Mouse (Mus musculus) monocyte, adult 5-6 weeks (primary cell): ENCODE data around the gene Qser1. TPM values are rescaled to one million over a fixed set of nuclear protein-coding genes. Genes with fewer than 3 reads are reported as not detected.

Experiments
- ATAC-seq: fragments of 153-309, 156-312 bp; replicated peaks from 2 replicates; pipeline ENCODE4 v1.8.0; 2017; ENCODE audit warnings: mild to moderate bottlenecking; ENCODE audit not compliant: low TSS enrichment, insufficient number of reproducible peaks, severe bottlenecking, poor library complexity, low FRiP score
- total RNA-seq: library from RNA; stranded (forward); fragments of 200-1000, 200-491, 200-594 nt; gene quantifications from 3 replicates; pipeline ENCODE4 v1.2.3, GENCODE M21; 2017

Gene Qser1
- total RNA-seq, 1 experiment from 2014 or later: 4.3 TPM

DNA sequence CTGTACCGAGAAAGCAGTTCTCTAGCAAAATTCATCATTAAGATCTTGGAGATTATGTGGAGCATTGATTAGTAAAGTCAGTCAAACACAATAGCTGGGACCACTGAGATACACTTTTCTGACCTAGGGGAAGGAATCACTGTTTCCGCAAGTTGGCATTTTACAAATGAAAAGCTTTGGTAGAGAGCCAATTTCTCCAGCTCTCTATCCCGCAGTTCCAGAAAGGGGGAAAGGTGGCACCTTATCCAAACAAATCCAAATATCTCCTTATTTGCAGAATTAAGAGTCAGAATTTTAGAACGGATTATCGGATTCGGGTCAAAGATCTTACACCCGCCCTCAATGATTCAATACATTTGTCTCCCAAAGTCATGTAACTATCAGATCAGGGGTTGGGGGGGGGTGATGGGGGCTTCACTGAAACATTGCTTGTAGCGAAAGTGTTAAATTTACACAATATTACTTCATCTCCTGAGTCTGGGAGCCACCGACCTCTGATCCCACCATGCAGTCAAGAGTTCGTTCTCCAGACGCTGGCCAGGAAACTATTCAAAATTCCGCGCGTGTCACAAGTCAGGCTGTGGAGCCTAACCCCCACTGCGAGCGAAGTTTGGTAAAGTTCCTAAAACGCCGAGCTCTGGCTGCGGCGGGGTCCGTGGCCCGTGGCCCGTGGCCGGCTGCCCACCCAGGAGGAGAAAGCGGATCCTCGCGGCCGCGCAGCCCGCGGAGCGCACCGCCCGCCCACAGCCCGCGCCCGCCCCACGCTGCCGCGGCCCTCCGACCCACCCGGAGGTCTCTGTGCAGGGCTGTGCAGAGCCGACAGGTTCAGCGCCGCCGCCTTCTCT, 74.4 kb downstream of the Qser1 start:
- ATAC-seq: peak; percentile 13; the same call in 1 of the 2 replicates

GRCm38 (mm10) chr2:104741015-104741758, 75.4 kb downstream of the Qser1 start:
- ATAC-seq: no peak

DNA sequence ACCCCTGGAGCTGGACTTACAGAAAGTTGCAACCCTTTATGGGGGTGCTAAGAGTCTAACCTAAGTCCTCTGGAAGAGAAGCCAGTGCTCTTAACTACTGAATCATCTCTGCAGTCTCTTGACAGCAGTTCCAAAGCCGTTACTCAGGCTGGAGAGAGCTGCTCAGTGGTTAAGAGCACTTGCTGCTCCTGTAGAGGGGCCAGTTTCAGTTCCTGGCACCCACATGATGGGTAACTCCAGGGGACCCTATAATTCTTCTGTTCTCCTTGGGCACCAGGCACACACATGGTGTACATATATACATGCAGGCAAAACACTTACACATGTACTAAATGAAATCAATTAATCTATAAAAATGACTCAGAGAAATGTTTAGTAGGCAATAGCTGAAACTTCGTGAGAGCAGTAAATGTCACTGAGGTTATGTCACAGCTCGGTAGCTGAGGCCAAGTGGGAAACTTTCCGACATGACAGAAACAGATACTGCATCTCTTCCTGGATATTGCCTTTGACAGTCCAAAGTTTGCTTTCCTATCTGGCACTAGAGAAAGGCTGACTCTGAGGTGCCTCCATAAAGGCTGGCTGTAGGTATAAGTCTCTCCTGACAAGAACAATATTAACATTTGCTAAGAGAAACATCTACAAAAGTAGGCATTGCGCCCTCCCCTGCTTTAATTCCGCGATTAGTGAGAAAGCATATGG, 76.2 kb downstream of the Qser1 start:
- ATAC-seq: no peak

DNA sequence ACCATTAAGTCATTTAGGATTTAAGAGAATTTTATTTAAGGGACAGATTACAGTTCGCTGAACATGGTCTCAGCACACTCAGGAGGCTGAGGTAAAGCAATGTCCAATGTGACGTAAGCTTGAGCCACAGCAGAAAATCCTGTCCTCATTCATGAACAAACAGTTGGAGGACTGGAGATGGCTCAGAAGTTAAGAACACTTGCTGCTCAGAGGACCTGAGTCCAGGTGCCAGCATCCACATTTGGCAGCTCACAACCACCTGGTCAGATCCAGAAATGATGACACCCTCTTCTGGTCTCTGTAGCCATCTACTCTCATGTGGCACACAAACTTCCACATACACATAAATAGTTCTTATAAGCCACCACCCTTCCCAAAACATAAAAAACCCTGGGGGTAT, 76.9 kb downstream of the Qser1 start:
- ATAC-seq: no peak

DNA sequence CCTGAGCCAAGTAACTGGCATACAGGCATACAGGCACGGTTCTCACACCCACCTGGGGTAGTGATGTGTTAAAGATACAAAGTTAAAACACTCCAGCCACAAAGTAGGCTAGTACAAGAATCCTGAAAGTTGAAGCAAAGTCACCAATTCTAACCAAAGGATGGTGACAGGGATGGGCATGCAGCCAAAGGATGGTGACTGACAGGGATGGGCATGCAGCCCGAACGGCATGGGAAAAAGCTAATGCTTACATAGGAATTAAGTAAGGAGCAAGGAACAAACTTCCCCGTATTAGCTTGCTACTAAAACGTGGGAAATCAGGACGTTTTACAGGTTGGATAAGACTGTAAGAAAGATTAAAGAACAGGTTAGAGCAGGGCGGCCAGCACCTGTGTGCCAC, 80.3 kb downstream of the Qser1 start:
- ATAC-seq: no peak

- ATAC-seq: no peak
These were observed 83.9 kb downstream of the Qser1 start for GRCm38 (mm10) chr2:104732562-104733256.

GRCm38 (mm10) chr2:104732033-104732444, 84.5 kb downstream of the Qser1 start:
- peak; percentile 67 for ATAC-seq

- no peak for ATAC-seq
These were observed 89.2 kb downstream of the Qser1 start for GRCm38 (mm10) chr2:104727369-104727768.

DNA sequence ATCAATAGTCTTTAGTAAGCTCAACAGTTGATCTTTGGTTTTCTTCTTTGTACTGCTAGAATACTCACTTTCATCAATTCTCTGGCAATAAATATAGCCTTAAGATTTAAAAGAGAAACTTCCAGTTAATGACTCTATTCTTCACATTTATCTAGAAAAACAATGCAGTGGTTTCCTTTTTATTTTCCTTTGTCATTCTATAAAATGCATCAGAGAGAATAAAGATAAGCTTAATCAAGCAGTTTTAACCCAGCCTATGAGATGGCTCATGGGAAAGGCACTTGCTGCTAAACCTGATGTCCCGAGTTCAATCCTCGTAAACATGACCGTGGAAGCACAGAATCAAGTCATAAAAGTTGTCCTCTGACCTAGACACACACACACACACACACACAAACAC, 94.5 kb downstream of the Qser1 start:
- no peak for ATAC-seq

- ATAC-seq: no peak
These were observed 98.7 kb downstream of the Qser1 start for GRCm38 (mm10) chr2:104717827-104718226.

DNA sequence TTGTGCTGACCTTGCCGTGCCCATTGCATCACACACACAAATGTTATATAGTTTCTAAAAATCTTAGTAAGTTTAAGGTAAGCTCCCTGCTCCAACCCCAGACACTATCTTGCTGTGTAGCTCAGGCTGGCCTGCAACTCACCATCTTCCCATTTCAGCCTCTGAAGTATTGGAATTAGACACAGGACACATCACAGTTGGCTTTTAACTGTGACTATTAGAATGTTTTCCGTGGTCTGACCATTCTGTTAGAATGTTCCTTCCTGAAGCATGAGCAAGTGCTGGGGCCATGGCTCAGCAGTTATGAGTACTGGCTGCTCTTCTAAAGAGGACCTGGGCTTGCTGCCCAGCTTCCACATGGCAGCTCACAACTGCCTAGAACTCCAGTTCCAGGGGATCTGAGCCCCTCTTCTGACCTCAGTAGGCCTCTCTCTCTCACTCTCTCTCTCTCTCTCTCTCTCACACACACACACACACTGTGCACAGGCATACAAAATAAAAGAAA, 99.3 kb downstream of the Qser1 start:
- ATAC-seq: no peak

GRCm38 (mm10) chr2:104716279-104716678, 100.3 kb downstream of the Qser1 start, which contains the start of gene Pin1rt1:
Gene Pin1rt1 (minus strand): TSS chr2:104716379.
- ATAC-seq: no peak

DNA sequence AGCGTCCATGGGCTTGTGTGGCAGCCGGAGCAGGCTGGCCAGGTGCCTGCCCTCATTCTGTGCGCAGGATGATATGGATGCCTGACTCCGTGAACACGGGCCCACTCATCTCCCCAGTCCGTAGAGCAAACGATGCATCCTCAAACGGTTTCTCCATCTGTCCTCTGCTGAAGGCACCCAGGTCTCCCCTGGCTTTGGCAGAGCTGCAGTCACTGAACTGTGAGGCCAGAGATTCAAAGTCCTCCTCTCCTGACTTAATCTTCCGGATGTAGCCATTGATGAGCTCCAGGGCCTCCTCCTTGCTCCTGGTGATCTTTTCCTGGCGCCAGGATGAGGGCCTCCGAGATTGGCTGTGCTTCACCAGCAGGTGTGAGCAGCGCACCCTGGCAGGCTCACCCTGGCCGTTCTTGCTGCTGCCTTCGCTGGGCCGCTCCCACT, 102.3 kb downstream of the Qser1 start:
- no peak for ATAC-seq

GRCm38 (mm10) chr2:104712486-104712809, 104.1 kb downstream of the Qser1 start:
- ATAC-seq: no peak

- peak; percentile 50 for ATAC-seq
These were observed 104.7 kb downstream of the Qser1 start, which contains the start of gene Tcp11l1 for GRCm38 (mm10) chr2:104711585-104712485. Gene Tcp11l1 (minus strand): TSS chr2:104712169.

DNA sequence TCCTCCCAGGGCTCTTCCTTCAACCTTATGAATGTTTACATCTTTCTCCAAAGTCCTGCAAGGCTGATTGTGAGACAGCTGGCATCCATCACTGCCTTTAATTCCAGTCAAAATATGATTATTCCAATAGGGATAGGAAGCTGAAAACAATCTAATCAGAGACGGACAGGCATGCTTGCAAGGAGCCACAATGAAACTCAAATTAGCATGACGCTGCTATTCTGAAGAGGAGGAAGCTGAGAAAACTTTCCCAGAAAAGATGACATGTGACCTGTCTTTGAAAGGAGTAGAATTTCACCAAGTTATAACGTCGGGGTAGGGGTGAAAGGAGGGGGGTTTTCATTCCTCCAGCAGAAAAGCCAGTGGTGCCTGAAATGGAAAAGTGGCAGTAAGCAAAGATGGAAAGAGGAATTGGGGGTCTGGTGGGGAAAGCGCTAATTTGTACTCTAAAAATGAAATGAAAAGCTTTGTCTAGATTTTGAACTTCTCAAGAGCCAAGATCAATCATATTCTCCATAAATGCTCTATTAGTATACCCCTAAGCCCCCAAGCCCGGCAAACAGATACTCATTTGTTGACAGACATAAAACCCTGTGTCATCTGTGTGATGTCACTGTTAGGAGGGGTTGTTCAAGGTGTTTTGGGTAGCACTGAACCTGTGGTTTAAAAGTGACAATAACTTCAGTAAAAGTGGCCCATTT, 105.7 kb downstream of the Qser1 start:
- ATAC-seq: no peak

- ATAC-seq: no peak
These were observed 106.7 kb downstream of the Qser1 start for GRCm38 (mm10) chr2:104709786-104710337.
